8 mouse cellular contexts compared by ENCODE assay signal in the genomic region with DNA sequence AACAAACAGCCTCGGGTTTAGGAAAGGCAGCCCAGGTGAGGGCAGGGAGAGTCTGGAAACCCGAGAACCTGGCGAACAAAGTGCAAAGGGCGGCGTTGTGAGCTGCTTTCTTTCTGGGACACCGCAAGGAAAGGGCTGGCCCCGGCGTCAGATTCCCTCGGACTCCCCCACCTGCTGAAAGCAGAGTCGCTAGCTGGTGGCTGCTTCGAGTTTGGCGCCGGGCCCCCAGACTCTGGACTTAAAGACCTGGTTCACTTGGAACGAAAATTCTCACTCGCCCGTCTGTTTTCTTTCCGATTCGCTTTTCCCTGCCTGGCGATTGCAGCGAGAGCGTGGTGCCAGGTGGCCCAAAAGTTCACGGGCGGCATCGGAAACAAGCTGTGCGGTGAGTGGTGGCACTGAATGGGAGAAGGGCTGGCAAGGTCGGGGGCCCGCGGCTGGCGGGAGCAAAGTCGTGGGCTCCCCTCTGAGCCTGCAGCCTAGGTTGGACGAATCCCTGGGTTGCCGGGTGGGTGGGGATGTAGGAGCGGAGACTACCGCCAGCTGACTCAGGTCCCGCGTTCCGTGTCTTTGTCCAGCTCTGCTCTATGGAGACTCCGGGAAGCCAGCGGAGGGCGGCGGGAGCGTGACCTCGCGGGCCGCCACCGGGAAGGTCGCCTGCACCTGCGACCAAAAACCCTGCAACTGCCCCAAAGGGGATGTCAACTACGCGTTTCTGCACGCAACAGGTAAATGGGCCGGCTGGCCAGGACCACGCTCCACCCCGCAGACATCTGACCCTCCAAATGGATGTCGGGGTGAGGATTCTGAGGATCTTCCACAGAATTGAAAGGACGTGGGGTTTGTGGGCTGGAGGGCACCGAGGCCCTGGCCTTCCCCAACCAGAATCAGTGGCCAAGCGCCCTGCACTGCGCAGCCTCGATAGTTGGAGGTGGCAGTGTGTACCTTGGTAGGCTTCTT. TPM values are rescaled to one million over a fixed set of nuclear protein-coding genes. Genes with fewer than 3 reads are reported as not detected.
DNase-seq lines count a peak whose midpoint lies in the region; ATAC-seq lines count a peak whose summit lies in the region.

No protein-coding gene starts in this region.

- H3K4me2 ChIP-seq in heart, embryonic 14.5 days (ENCODE audit: low read length) = peak overlapping the region; percentile 80
- peak overlapping the region; percentile 76 for H3K4me2 ChIP-seq in midbrain, embryonic 16.5 days (ENCODE audit: low read length)

- no peak for DNase-seq in heart, postnatal 10 days
- peak; percentile 31 for DNase-seq in embryo, embryonic 9.5 days (ENCODE audit: extremely low spot score)
- DNase-seq in induced T-regulatory cell, adult 2 months (ENCODE audit: low read depth) = peak; percentile 5
- DNase-seq in spleen, postnatal 4 days (ENCODE audit: low spot score in 2 of 2) = no peak
- no peak for DNase-seq in left cerebral cortex, postnatal 14 days (ENCODE audit: low spot score in 2 of 2)
- no peak for DNase-seq in lung, postnatal 36 days

- intact Hi-C loops in heart, postnatal 10 days (cut with DNase I) = no loop called here
- intact Hi-C loops in left cerebral cortex, postnatal 14 days (cut with DNase I) = loop anchor here (5.0 kb wide), 1 partner anchor 666 kb away; no protein-coding TSS in a partner anchor

- under 1% methylated on average over 60 of the region's 60 CpGs for WGBS in heart, embryonic 14.5 days
- WGBS in midbrain, embryonic 16.5 days = under 1% methylated on average over 60 of the region's 60 CpGs

- peak overlapping the region; percentile 16 to 43 for H3K4me3 ChIP-seq in heart, embryonic 14.5 days (ENCODE audit: control insufficient read depth in 1 of 2, insufficient read depth in 1 of 2, low read depth in 1 of 2, low read length in 2 of 2)
- H3K4me3 ChIP-seq in midbrain, embryonic 16.5 days (ENCODE audit: low read depth, low read length) = peak overlapping the region; percentile 58

- H3K27ac ChIP-seq in heart, embryonic 14.5 days (replicated peaks in 1 of 2; ENCODE audit: control insufficient read depth in 1 of 2, insufficient read depth in 1 of 2, low read depth in 2 of 2, low read length in 2 of 2) = no peak overlapping the region
- peak overlapping the region; percentile 95 for H3K27ac ChIP-seq in midbrain, embryonic 16.5 days (ENCODE audit: low read length)

- peaks cover 4 to 17% of the 10 kb centered on the region in 2 experiments; a peak in 3 of 4 replicates for H3K4me1 ChIP-seq in heart, embryonic 14.5 days (ENCODE audit: control insufficient read depth in 2 of 2, insufficient read depth in 2 of 2, low read length in 2 of 2)
- peaks cover 5% of the 10 kb centered on the region; the same call in 1 of the 2 replicates for H3K4me1 ChIP-seq in midbrain, embryonic 16.5 days (ENCODE audit: control insufficient read depth, insufficient read depth, low read length)

- ATAC-seq in heart, embryonic 14.5 days (ENCODE audit: insufficient number of reproducible peaks, insufficient read depth, low FRiP score, low read depth) = no peak
- no peak for ATAC-seq in midbrain, embryonic 16.5 days

- H3K27me3 ChIP-seq in heart, embryonic 14.5 days (ENCODE audit: control insufficient read depth, insufficient read depth, low read length) = peaks cover 92% of the 10 kb centered on the region
- peaks cover 16% of the 10 kb centered on the region for H3K27me3 ChIP-seq in midbrain, embryonic 16.5 days (ENCODE audit: control insufficient read depth, insufficient read depth, low read depth, low read length)

- no peaks in the 10 kb centered on the region for H3K36me3 ChIP-seq in heart, embryonic 14.5 days (ENCODE audit: control insufficient read depth, insufficient read depth, low read length)
- H3K36me3 ChIP-seq in midbrain, embryonic 16.5 days (ENCODE audit: control insufficient read depth, insufficient read depth, low read length) = no peaks in the 10 kb centered on the region

- H3K9me3 ChIP-seq in heart, embryonic 14.5 days (ENCODE audit: control insufficient read depth, low read length) = no peaks in the 10 kb centered on the region
- no peaks in the 10 kb centered on the region for H3K9me3 ChIP-seq in midbrain, embryonic 16.5 days (replicated peaks; ENCODE audit: control insufficient read depth, low read length, poor library complexity, severe bottlenecking)

- no peak overlapping the region for H3K9ac ChIP-seq in heart, embryonic 14.5 days (ENCODE audit: low read length)
- H3K9ac ChIP-seq in midbrain, embryonic 16.5 days (ENCODE audit: low read depth, low read length) = peak overlapping the region; percentile 75

RNA-seq across cellular contexts. Expression of gene Gad2, which starts 1.4 kb away (rescaled TPM):
- 0.11 and 0.68 TPM in 2 replicates for polyA plus RNA-seq in heart, embryonic 14.5 days (2014; fragmentation: Nextera tagmentation; extraction: Ambion mirVana)
- total RNA-seq in heart, postnatal 10 days (2021) = under 1 TPM in 1 of 2 experiments, not detected in 1; 0.14 TPM
- polyA plus RNA-seq in midbrain, embryonic 16.5 days (2015; fragmentation: Nextera tagmentation; extraction: Ambion mirVana) = 64.1 TPM in 2 replicates
- total RNA-seq in left cerebral cortex, postnatal 14 days (2021) = 100 to 1,000 TPM; 103 to 107 TPM

Comparison
In these comparisons a context has a peak if more than half of its experiments do, and no peak if none do; other contexts are left out.
1. DNase-seq: peak in embryo, embryonic 9.5 days (single experiment) and induced T-regulatory cell, adult 2 months (single experiment); none in heart, postnatal 10 days (0 of 2), spleen, postnatal 4 days (0 of 2), left cerebral cortex, postnatal 14 days (0 of 2) and lung, postnatal 36 days (single experiment).
2. RNA of gene Gad2, which starts 1.4 kb away (total RNA-seq): 103 to 107 TPM in left cerebral cortex, postnatal 14 days; 0.14 TPM in heart, postnatal 10 days; every median in the first group is over 10 times any median in the second.